Mouse (Mus musculus) liver, adult 2 months (tissue): ENCODE data around the gene Casz1. TPM values are rescaled to one million over a fixed set of nuclear protein-coding genes. Genes with fewer than 3 reads are reported as not detected.
A peak's percentile ranks its signal among the peaks of the same experiment; 100 is the strongest.

Experiments
- DNase-seq: peaks from one replicate; pipeline ENCODE4 v3.0.0-alpha.2; 2011; ENCODE audit warnings: low read depth, low spot score; ENCODE audit errors: extremely low read depth
- H3K27ac ChIP-seq: fragments of 200-500 bp; replicated peaks from 2 replicates; pipeline ENCODE4 v1.5.1; 2012; ENCODE audit warnings: low read depth, mild to moderate bottlenecking, control low read depth, inconsistent platforms, low read length; ENCODE audit not compliant: insufficient read depth
- H3K27me3 ChIP-seq: fragments of 200-500 bp; 2 replicates; pipeline ENCODE4 v1.6.1; 2012; ENCODE audit warnings: mild to moderate bottlenecking, moderate library complexity, low read length, inconsistent platforms; ENCODE audit not compliant: control insufficient read depth, insufficient read depth
- H3K36me3 ChIP-seq: fragments of 200-500 bp; 2 replicates; pipeline ENCODE4 v1.6.1; 2012; ENCODE audit warnings: low read length, inconsistent platforms; ENCODE audit not compliant: control insufficient read depth, insufficient read depth
- H3K4me1 ChIP-seq: fragments of 200-500 bp; 2 replicates; pipeline ENCODE4 v1.6.1; 2011; ENCODE audit warnings: low read length; ENCODE audit not compliant: control insufficient read depth, insufficient read depth
- H3K4me3 ChIP-seq: fragments of 200-500 bp; 2 replicates; pipeline ENCODE4 v1.5.1; 2011; ENCODE audit warnings: low read depth, mild to moderate bottlenecking, control low read depth, low read length, moderate library complexity; ENCODE audit not compliant: insufficient read depth
- H3K79me2 ChIP-seq: fragments of 200-500 bp; 2 replicates; pipeline ENCODE4 v1.6.1; 2012; ENCODE audit warnings: inconsistent platforms, mild to moderate bottlenecking, low read length, moderate library complexity; ENCODE audit not compliant: control insufficient read depth, insufficient read depth
- H3K9ac ChIP-seq: fragments of 200-500 bp; 2 replicates; pipeline ENCODE4 v1.6.1; 2012; ENCODE audit warnings: low read depth, mild to moderate bottlenecking, control low read depth, inconsistent platforms, low read length
- CTCF ChIP-seq: fragments of 200-500 bp; IDR thresholded peaks from 2 replicates; pipeline ENCODE4 v1.5.1; 2011; ENCODE audit warnings: low read depth, low read length, control low read depth
- POLR2A ChIP-seq: fragments of 200-500 bp; IDR thresholded peaks from 2 replicates; pipeline ENCODE4 v1.6.1; 2011; ENCODE audit warnings: low read length, control low read depth; ENCODE audit not compliant: insufficient read depth; ENCODE audit errors: extremely low read depth
- WGBS: fragments of 180-500 bp; shearing (Covaris S2); methylation state at CpG from one replicate; pipeline ENCODE4 v1.1.7; 2018; 5-methylcytosine and 5-hydroxymethylcytosine counted together
- polyA plus RNA-seq: library from polyadenylated mRNA; depleted of rRNA; stranded (reverse); fragments of >200 nt; gene quantifications from 2 replicates; pipeline ENCODE4 v1.2.3, GENCODE M21; 2012
- total RNA-seq: library from RNA; depleted of rRNA; stranded (reverse); fragments of >200 nt; gene quantifications from 2 replicates; pipeline ENCODE4 v1.2.3, GENCODE M21; 2014

Gene Casz1
- total and polyA plus RNA-seq, 2 experiments, result 0.09 to 0.24 TPM

DNA sequence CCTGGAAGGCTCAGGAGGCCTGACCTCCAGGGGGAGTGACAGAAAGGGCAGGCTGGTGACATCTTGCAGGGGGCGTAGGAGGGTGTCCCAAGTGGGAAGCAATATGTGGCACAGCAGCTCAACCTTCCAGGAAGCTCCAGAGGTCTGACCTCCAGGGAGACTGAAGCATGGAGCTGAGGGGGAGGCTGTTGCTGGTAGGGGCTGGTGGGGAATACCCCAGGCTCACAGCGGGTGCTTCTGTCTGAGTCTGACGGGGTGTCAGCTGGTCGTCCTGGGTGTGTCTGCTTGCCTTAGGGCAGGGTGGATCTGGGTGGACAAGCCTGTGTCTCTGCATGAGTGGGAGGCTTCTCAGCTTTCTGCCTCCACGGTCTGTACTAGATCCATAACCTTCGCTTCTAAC, 38.1 kb downstream of the Casz1 start:
- whole genome bisulfite sequencing, result 89% methylated on average over 6 of the region's 6 CpGs
- no peak overlapping the region for H3K9ac ChIP-seq
- H3K36me3 ChIP-seq, result no peaks in the 10 kb centered on the region
- TF ChIP-seq POLR2A, result no peak
- no peak for TF ChIP-seq CTCF
- no peak overlapping the region for H3K4me3 ChIP-seq
- no peaks in the 10 kb centered on the region for H3K27me3 ChIP-seq
- H3K4me1 ChIP-seq, result peaks cover 1% of the 10 kb centered on the region; the same call in 1 of the 2 replicates
- DNase-seq, result no peak
- no peak overlapping the region for H3K27ac ChIP-seq
- no peaks in the 10 kb centered on the region for H3K79me2 ChIP-seq

GRCm38 (mm10) chr4:148844921-148845320, 40.7 kb downstream of the Casz1 start:
- Histone ChIP-seq H3K79me2 (no peaks in the 10 kb centered on the region), H3K36me3 (no peaks in the 10 kb centered on the region), H3K27ac (no peak overlapping the region), H3K4me1 (no peaks in the 10 kb centered on the region), H3K4me3 (no peak overlapping the region), H3K27me3 (no peaks in the 10 kb centered on the region), H3K9ac (no peak overlapping the region)
- WGBS, result 71% methylated on average over 7 of the region's 7 CpGs
- DNase-seq, result no peak
- no peak for TF ChIP-seq CTCF
- no peak for TF ChIP-seq POLR2A

- Histone ChIP-seq H3K4me3 (no peak overlapping the region), H3K9ac (no peak overlapping the region), H3K27ac (no peak overlapping the region), H3K36me3 (no peaks in the 10 kb centered on the region), H3K4me1 (no peaks in the 10 kb centered on the region), H3K27me3 (no peaks in the 10 kb centered on the region), H3K79me2 (no peaks in the 10 kb centered on the region)
- 20% methylated on average over 9 of the region's 9 CpGs for WGBS
- TF ChIP-seq POLR2A (no peak), CTCF (peak; percentile 18; the same call in 1 of the 2 replicates)
- peak; percentile 87 for DNase-seq
Measured at GRCm38 (mm10) chr4:148846203-148846602, 42.0 kb downstream of the Casz1 start.

- Histone ChIP-seq H3K9ac (no peak overlapping the region), H3K4me3 (no peak overlapping the region), H3K36me3 (no peaks in the 10 kb centered on the region), H3K4me1 (no peaks in the 10 kb centered on the region), H3K79me2 (no peaks in the 10 kb centered on the region), H3K27ac (no peak overlapping the region), H3K27me3 (no peaks in the 10 kb centered on the region)
- TF ChIP-seq CTCF (no peak), POLR2A (no peak)
- WGBS, result 61% methylated on average over 11 of the region's 11 CpGs
- no peak for DNase-seq
Measured at GRCm38 (mm10) chr4:148846724-148847123, 42.5 kb downstream of the Casz1 start.

DNA sequence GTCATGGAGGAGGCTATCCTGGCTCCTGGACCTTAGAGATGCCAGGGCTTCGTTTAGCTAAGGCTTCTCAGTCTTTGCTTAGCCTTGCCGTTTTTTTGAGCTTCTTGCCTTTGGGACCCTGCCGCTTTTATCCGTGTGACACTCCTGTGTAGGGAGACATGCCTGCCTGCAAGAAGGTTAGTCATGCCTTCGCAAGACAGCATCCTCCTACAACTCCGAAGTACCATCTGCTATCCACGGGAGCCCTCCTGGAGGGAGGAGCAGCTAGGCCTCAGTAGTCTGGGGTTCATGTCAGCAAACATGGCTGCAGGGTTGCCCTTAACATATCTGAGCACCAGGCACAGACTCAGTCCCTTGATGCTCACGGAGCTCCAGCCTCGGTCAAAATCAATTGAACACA, 43.4 kb downstream of the Casz1 start:
- WGBS, result 91% methylated on average over 9 of the region's 9 CpGs
- no peak for TF ChIP-seq CTCF
- no peak for TF ChIP-seq POLR2A

DNA sequence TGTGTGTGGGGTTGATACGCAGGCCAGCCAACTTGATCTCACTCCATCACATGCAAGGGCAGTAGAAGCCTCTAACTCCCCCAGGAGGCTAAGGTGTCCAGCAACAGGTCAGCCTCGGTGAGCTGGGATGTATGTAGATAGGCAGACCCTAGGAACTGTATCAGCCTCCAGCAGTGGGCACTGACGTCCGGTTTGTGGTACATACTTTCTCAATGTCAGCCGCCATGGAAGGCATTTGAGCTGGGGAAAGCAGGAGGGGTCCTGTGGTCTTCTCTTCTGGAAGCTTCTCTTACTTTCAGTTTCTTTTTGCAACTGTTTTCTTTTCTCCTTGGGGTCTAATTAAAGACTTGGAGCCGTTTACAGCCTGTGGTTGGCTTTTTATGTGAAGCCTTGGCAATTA, 45.2 kb downstream of the Casz1 start:
- no peak overlapping the region for H3K27ac ChIP-seq
- TF ChIP-seq POLR2A (no peak), CTCF (no peak)
- WGBS, result 85% methylated on average over 6 of the region's 6 CpGs

More for the DNA sequence above, 43.4 kb downstream of the Casz1 start:
- DNase-seq, result no peak
- H3K79me2 ChIP-seq, result no peaks in the 10 kb centered on the region
- no peaks in the 10 kb centered on the region for H3K36me3 ChIP-seq
- no peak overlapping the region for H3K9ac ChIP-seq
- H3K27me3 ChIP-seq, result no peaks in the 10 kb centered on the region
- H3K27ac ChIP-seq, result no peak overlapping the region
- H3K4me1 ChIP-seq, result no peaks in the 10 kb centered on the region
- H3K4me3 ChIP-seq, result no peak overlapping the region

More for the DNA sequence above, 45.2 kb downstream of the Casz1 start:
- Histone ChIP-seq H3K36me3 (no peaks in the 10 kb centered on the region), H3K79me2 (no peaks in the 10 kb centered on the region), H3K4me1 (no peaks in the 10 kb centered on the region), H3K9ac (no peak overlapping the region), H3K27me3 (no peaks in the 10 kb centered on the region), H3K4me3 (no peak overlapping the region)
- no peak for DNase-seq
